Mouse (Mus musculus) MEL (cell line): Measurements from ENCODE around the gene Tmem107. TPM values are rescaled to one million over a fixed set of nuclear protein-coding genes. Genes with fewer than 3 reads are reported as not detected.

Experiments
- DNase-seq: peaks from one replicate; pipeline ENCODE4 v3.0.0; 2011; ENCODE audit warnings: low read depth, low spot score
- H3K27ac ChIP-seq: 2 replicates; pipeline ENCODE4 v1.5.1; 2012; ENCODE audit warnings: low read depth, mild to moderate bottlenecking, control low read depth, low read length, moderate library complexity; ENCODE audit not compliant: control insufficient read depth
- H3K27me3 ChIP-seq, 2 experiments: fragments of 150-350 bp in 1 of 2; sonication (generic) in 1 of 2; 2 replicates each; pipeline ENCODE4 v1.6.1; 2012; ENCODE audit warnings: low read length in 2 of 2, mild to moderate bottlenecking in 2 of 2, improper control_type of control experiment in 1 of 2, moderate library complexity in 1 of 2; ENCODE audit not compliant: insufficient read depth in 2 of 2, control insufficient read depth in 1 of 2
- H3K36me3 ChIP-seq, 2 experiments: 2 replicates each; pipeline ENCODE4 v1.6.1; 2012 to 2014; ENCODE audit warnings: low read length in 2 of 2, improper control_type of control experiment in 1 of 2, inconsistent platforms in 1 of 2, mild to moderate bottlenecking in 1 of 2; ENCODE audit not compliant: insufficient read depth in 2 of 2, control insufficient read depth in 1 of 2
- H3K4me1 ChIP-seq, 2 experiments: fragments of 150-350 bp in 1 of 2; sonication (generic) in 1 of 2; 2 replicates each; pipeline ENCODE4 v1.6.1; 2012; ENCODE audit warnings: low read length in 2 of 2, improper control_type of control experiment in 1 of 2, mild to moderate bottlenecking in 1 of 2; ENCODE audit not compliant: insufficient read depth in 2 of 2, control insufficient read depth in 1 of 2
- H3K4me3 ChIP-seq, 2 experiments: fragments of 150-350 bp in 1 of 2; sonication (generic) in 1 of 2; 2 replicates each; pipeline ENCODE4 v1.5.1; 2012; ENCODE audit warnings: low read depth in 2 of 2, low read length in 2 of 2, mild to moderate bottlenecking in 2 of 2, moderate library complexity in 2 of 2, control low read depth in 1 of 2, improper control_type of control experiment in 1 of 2; ENCODE audit not compliant: control insufficient read depth in 1 of 2, insufficient read depth in 1 of 2
- H3K79me2 ChIP-seq: 2 replicates; pipeline ENCODE4 v1.6.1; 2012; ENCODE audit warnings: mild to moderate bottlenecking, low read length, moderate library complexity; ENCODE audit not compliant: control insufficient read depth, poor library complexity, insufficient read depth
- H3K9ac ChIP-seq: 2 replicates; pipeline ENCODE4 v1.6.1; 2012; ENCODE audit warnings: low read depth, mild to moderate bottlenecking, control low read depth, low read length, moderate library complexity; ENCODE audit not compliant: control insufficient read depth, poor library complexity, severe bottlenecking
- H3K9me3 ChIP-seq: fragments of 150-350 bp; sonication (generic); replicated peaks from 2 replicates; pipeline ENCODE4 v1.6.1; 2012; ENCODE audit warnings: mild to moderate bottlenecking, low read length, improper control_type of control experiment, moderate library complexity; ENCODE audit not compliant: insufficient read depth
- CHD1 ChIP-seq: IDR thresholded peaks from 2 replicates; pipeline ENCODE4 v1.6.1; 2012; ENCODE audit warnings: low read depth, mild to moderate bottlenecking, inconsistent platforms, low read length, improper control_type of control experiment
- CHD2 ChIP-seq: IDR thresholded peaks from 2 replicates; pipeline ENCODE4 v1.6.1; 2011; ENCODE audit warnings: low read length, improper control_type of control experiment
- ELF1 ChIP-seq: IDR thresholded peaks from 2 replicates; pipeline ENCODE4 v1.6.1; 2014; ENCODE audit warnings: low read depth, mild to moderate bottlenecking, inconsistent platforms, low read length, improper control_type of control experiment, moderate library complexity
- EP300 ChIP-seq, 2 experiments: IDR thresholded peaks; 2 replicates each; pipeline ENCODE4 v1.6.1; 2011; ENCODE audit warnings: improper control_type of control experiment in 2 of 2, low read length in 2 of 2, low read depth in 1 of 2, mild to moderate bottlenecking in 1 of 2
- ETS1 ChIP-seq: IDR thresholded peaks from 2 replicates; pipeline ENCODE4 v1.6.1; 2012; ENCODE audit warnings: low read depth, mild to moderate bottlenecking, inconsistent platforms, low read length, improper control_type of control experiment, moderate library complexity
- GABPA ChIP-seq: IDR thresholded peaks from 2 replicates; pipeline ENCODE4 v1.6.1; 2012; ENCODE audit warnings: low read depth, mild to moderate bottlenecking, inconsistent platforms, low read length, improper control_type of control experiment, moderate library complexity
- HCFC1 ChIP-seq: IDR thresholded peaks from 2 replicates; pipeline ENCODE4 v1.6.1; 2012; ENCODE audit warnings: low read depth, mild to moderate bottlenecking, inconsistent platforms, low read length, improper control_type of control experiment, moderate library complexity
- JUND ChIP-seq: IDR thresholded peaks from 2 replicates; pipeline ENCODE4 v1.6.1; 2011; ENCODE audit warnings: low read depth, mild to moderate bottlenecking, improper control_type of control experiment, low read length
- MAFK ChIP-seq: IDR thresholded peaks from 2 replicates; pipeline ENCODE4 v1.6.1; 2011; ENCODE audit warnings: low read depth, mild to moderate bottlenecking, low read length, improper control_type of control experiment, borderline replicate concordance
- MAZ ChIP-seq: IDR thresholded peaks from 2 replicates; pipeline ENCODE4 v1.6.1; 2012; ENCODE audit warnings: low read depth, mild to moderate bottlenecking, inconsistent platforms, low read length, improper control_type of control experiment
- MEF2A ChIP-seq: IDR thresholded peaks from 2 replicates; pipeline ENCODE4 v1.6.1; 2014; ENCODE audit warnings: low read depth, mild to moderate bottlenecking, inconsistent platforms, low read length, improper control_type of control experiment; ENCODE audit not compliant: poor library complexity, insufficient replicate concordance, severe bottlenecking; ENCODE audit errors: extremely low read depth
- MXI1 ChIP-seq: IDR thresholded peaks from 2 replicates; pipeline ENCODE4 v1.6.1; 2011; ENCODE audit warnings: mild to moderate bottlenecking, low read depth, low read length, improper control_type of control experiment
- NELFE ChIP-seq: IDR thresholded peaks from 2 replicates; pipeline ENCODE4 v1.6.1; 2011; ENCODE audit warnings: low read depth, low read length, improper control_type of control experiment
- NRF1 ChIP-seq: IDR thresholded peaks from 2 replicates; pipeline ENCODE4 v1.6.1; 2014; ENCODE audit warnings: low read depth, mild to moderate bottlenecking, inconsistent platforms, low read length, improper control_type of control experiment, moderate library complexity; ENCODE audit not compliant: poor library complexity, insufficient read depth, severe bottlenecking
- SIN3A ChIP-seq: IDR thresholded peaks from 2 replicates; pipeline ENCODE4 v1.6.1; 2012; ENCODE audit warnings: low read length, improper control_type of control experiment, inconsistent platforms
- UBTF ChIP-seq: IDR thresholded peaks from 2 replicates; pipeline ENCODE4 v1.6.1; 2012; ENCODE audit warnings: low read depth, mild to moderate bottlenecking, inconsistent platforms, low read length, improper control_type of control experiment, moderate library complexity, borderline replicate concordance; ENCODE audit not compliant: insufficient read depth
- USF1 ChIP-seq: IDR thresholded peaks from 2 replicates; pipeline ENCODE4 v1.6.1; 2014; ENCODE audit warnings: low read depth, mild to moderate bottlenecking, inconsistent platforms, low read length, improper control_type of control experiment, moderate library complexity
- USF2 ChIP-seq, 2 experiments: IDR thresholded peaks; 2 replicates each; pipeline ENCODE4 v1.6.1; 2011 to 2012; ENCODE audit warnings: improper control_type of control experiment in 2 of 2, low read length in 2 of 2, borderline replicate concordance in 1 of 2, inconsistent platforms in 1 of 2, low read depth in 1 of 2, mild to moderate bottlenecking in 1 of 2; ENCODE audit not compliant: insufficient read depth in 1 of 2
- ZC3H11A ChIP-seq: IDR thresholded peaks from 2 replicates; pipeline ENCODE4 v1.6.1; 2012; ENCODE audit warnings: low read depth, mild to moderate bottlenecking, inconsistent platforms, low read length, improper control_type of control experiment
- polyA plus RNA-seq, 2 experiments: library from polyadenylated mRNA; stranded (reverse) in 1 of 2; unstranded in 1 of 2; fragments of >175 nt in 1 of 2; fragments of >200 nt in 1 of 2; gene quantifications; 2 replicates each; pipeline versions ENCODE4 v1.2.1 to v1.2.4; 2012; ENCODE audit warnings: low replicate concordance in 2 of 2, low read depth in 1 of 2; ENCODE audit not compliant: insufficient read length in 2 of 2, insufficient read depth in 1 of 2, missing spikeins in 1 of 2
- total RNA-seq: library from RNA; depleted of rRNA; stranded (reverse); fragments of 300-350 nt; gene quantifications from 2 replicates; pipeline ENCODE4 v1.2.3, GENCODE M21; 2012

Gene Tmem107
- total and polyA plus RNA-seq, 3 experiments, result 47.0 to 79.5 TPM; not detected in 1

GRCm38 (mm10) chr11:69101604-69102402, 31.2 kb downstream of the Tmem107 start:
- Histone ChIP-seq H3K79me2 (peaks cover 17% of the 10 kb centered on the region), H3K4me1 (peaks cover 14 to 21% of the 10 kb centered on the region in 2 experiments), H3K4me3 (no peak overlapping the region), H3K27ac (no peak overlapping the region), H3K27me3 (no peaks in the 10 kb centered on the region), H3K9me3 (no peaks in the 10 kb centered on the region), H3K36me3 (peaks cover 0 to 11% of the 10 kb centered on the region in 2 experiments; a peak in 2 of 4 replicates), H3K9ac (no peak overlapping the region)
- TF ChIP-seq ELF1, result no peak
- TF ChIP-seq MXI1, result no peak
- TF ChIP-seq UBTF, result no peak
- TF ChIP-seq ZC3H11A, result no peak
- TF ChIP-seq JUND, result no peak
- no peak for DNase-seq

GRCm38 (mm10) chr11:69102403-69102725, 31.8 kb downstream of the Tmem107 start:
- H3K4me3 ChIP-seq, result no peak overlapping the region
- H3K4me1 ChIP-seq, result peaks cover 14 to 21% of the 10 kb centered on the region in 2 experiments
- no peaks in the 10 kb centered on the region for H3K27me3 ChIP-seq
- TF ChIP-seq USF2 (IDR thresholded peaks at IDR 0.05; ENCODE audit: borderline replicate concordance in 1 of 2, insufficient read depth in 1 of 2, low read depth in 1 of 2, low read length in 2 of 2) (no peak), UBTF (no peak), MXI1 (no peak), NELFE (no peak), ETS1 (no peak), GABPA (no peak), ELF1 (no peak), NRF1 (no peak), USF1 (no peak), CHD2 (no peak), HCFC1 (no peak), MAZ (no peak), EP300 (IDR thresholded peaks at IDR 0.05; ENCODE audit: low read depth in 1 of 2, low read length in 2 of 2) (no peak), SIN3A (no peak), CHD1 (no peak), MAFK (no peak), JUND (no peak), MEF2A (no peak)
- H3K27ac ChIP-seq, result no peak overlapping the region
- peaks cover 0 to 11% of the 10 kb centered on the region in 2 experiments; a peak in 2 of 4 replicates for H3K36me3 ChIP-seq
- H3K9me3 ChIP-seq, result no peaks in the 10 kb centered on the region
- DNase-seq, result no peak
- H3K9ac ChIP-seq, result no peak overlapping the region
- peaks cover 17% of the 10 kb centered on the region for H3K79me2 ChIP-seq
